Mouse (Mus musculus): ENCODE results near the gene Aicda. TPM values are rescaled to one million over a fixed set of nuclear protein-coding genes. Genes with fewer than 3 reads are reported as not detected.

The Aicda gene
- polyA plus RNA-seq, 1 experiment = not detected

- H3K27ac ChIP-seq (ENCODE audit: insufficient read depth, low read length) = no peak overlapping the region
- H3K4me1 ChIP-seq (ENCODE audit: control insufficient read depth, insufficient read depth, low read length) = peaks cover 5% of the 10 kb centered on the region
- H3K9me3 ChIP-seq (replicated peaks; ENCODE audit: control insufficient read depth, insufficient read depth, low read length, poor library complexity, severe bottlenecking) = no peaks in the 10 kb centered on the region
- H3K9ac ChIP-seq (ENCODE audit: low read depth, poor library complexity, severe bottlenecking) = no peak overlapping the region
- no peaks in the 10 kb centered on the region for H3K36me3 ChIP-seq (ENCODE audit: control insufficient read depth, insufficient read depth, low read length, poor library complexity, severe bottlenecking)
- TF ChIP-seq CTCF (IDR thresholded peaks at IDR 0.05; ENCODE audit: low read depth, low read length) = peak; percentile 70
- no peak for TF ChIP-seq EP300 (IDR thresholded peaks at IDR 0.05; ENCODE audit: insufficient read depth, low read depth, low read length)
- TF ChIP-seq POLR2A (IDR thresholded peaks at IDR 0.05; ENCODE audit: insufficient read depth, low read length) = no peak
- no peaks in the 10 kb centered on the region for H3K27me3 ChIP-seq (ENCODE audit: control insufficient read depth, insufficient read depth, low read length, poor library complexity, severe bottlenecking)
- H3K4me3 ChIP-seq (ENCODE audit: low read depth, low read length) = no peak overlapping the region
Measured at GRCm38 (mm10) chr6:122560427-122560826, 6.8 kb downstream of the Aicda start.

GRCm38 (mm10) chr6:122561005-122561404 lies 7.4 kb downstream of the Aicda start:
- no peak overlapping the region for H3K4me3 ChIP-seq (ENCODE audit: low read depth, low read length)
- H3K27me3 ChIP-seq (ENCODE audit: control insufficient read depth, insufficient read depth, low read length, poor library complexity, severe bottlenecking) = no peaks in the 10 kb centered on the region
- H3K9me3 ChIP-seq (replicated peaks; ENCODE audit: control insufficient read depth, insufficient read depth, low read length, poor library complexity, severe bottlenecking) = no peaks in the 10 kb centered on the region
- no peak overlapping the region for H3K9ac ChIP-seq (ENCODE audit: low read depth, poor library complexity, severe bottlenecking)
- no peak overlapping the region for H3K27ac ChIP-seq (ENCODE audit: insufficient read depth, low read length)
- H3K36me3 ChIP-seq (ENCODE audit: control insufficient read depth, insufficient read depth, low read length, poor library complexity, severe bottlenecking) = no peaks in the 10 kb centered on the region
- no peak for TF ChIP-seq EP300 (IDR thresholded peaks at IDR 0.05; ENCODE audit: insufficient read depth, low read depth, low read length)
- TF ChIP-seq POLR2A (IDR thresholded peaks at IDR 0.05; ENCODE audit: insufficient read depth, low read length) = no peak
- TF ChIP-seq CTCF (IDR thresholded peaks at IDR 0.05; ENCODE audit: low read depth, low read length) = no peak
- H3K4me1 ChIP-seq (ENCODE audit: control insufficient read depth, insufficient read depth, low read length) = peaks cover 5% of the 10 kb centered on the region

- H3K4me1 ChIP-seq (ENCODE audit: control insufficient read depth, insufficient read depth, low read length) = peaks cover 5% of the 10 kb centered on the region
- no peaks in the 10 kb centered on the region for H3K9me3 ChIP-seq (replicated peaks; ENCODE audit: control insufficient read depth, insufficient read depth, low read length, poor library complexity, severe bottlenecking)
- no peaks in the 10 kb centered on the region for H3K27me3 ChIP-seq (ENCODE audit: control insufficient read depth, insufficient read depth, low read length, poor library complexity, severe bottlenecking)
- no peak overlapping the region for H3K4me3 ChIP-seq (ENCODE audit: low read depth, low read length)
- no peak overlapping the region for H3K27ac ChIP-seq (ENCODE audit: insufficient read depth, low read length)
- H3K9ac ChIP-seq (ENCODE audit: low read depth, poor library complexity, severe bottlenecking) = no peak overlapping the region
- H3K36me3 ChIP-seq (ENCODE audit: control insufficient read depth, insufficient read depth, low read length, poor library complexity, severe bottlenecking) = no peaks in the 10 kb centered on the region
- TF ChIP-seq CTCF (IDR thresholded peaks at IDR 0.05; ENCODE audit: low read depth, low read length) (peak; percentile 76), POLR2A (IDR thresholded peaks at IDR 0.05; ENCODE audit: insufficient read depth, low read length) (no peak), EP300 (IDR thresholded peaks at IDR 0.05; ENCODE audit: insufficient read depth, low read depth, low read length) (no peak)
Measured at GRCm38 (mm10) chr6:122562463-122562862, 8.9 kb downstream of the Aicda start.

- Histone ChIP-seq H3K36me3 (ENCODE audit: control insufficient read depth, insufficient read depth, low read length, poor library complexity, severe bottlenecking) (no peaks in the 10 kb centered on the region), H3K27me3 (ENCODE audit: control insufficient read depth, insufficient read depth, low read length, poor library complexity, severe bottlenecking) (no peaks in the 10 kb centered on the region), H3K9me3 (replicated peaks; ENCODE audit: control insufficient read depth, insufficient read depth, low read length, poor library complexity, severe bottlenecking) (no peaks in the 10 kb centered on the region), H3K4me3 (ENCODE audit: low read depth, low read length) (no peak overlapping the region), H3K9ac (ENCODE audit: low read depth, poor library complexity, severe bottlenecking) (no peak overlapping the region), H3K27ac (ENCODE audit: insufficient read depth, low read length) (no peak overlapping the region), H3K4me1 (ENCODE audit: control insufficient read depth, insufficient read depth, low read length) (peaks cover 5% of the 10 kb centered on the region)
- TF ChIP-seq CTCF (IDR thresholded peaks at IDR 0.05; ENCODE audit: low read depth, low read length) = peak; percentile 37
- TF ChIP-seq EP300 (IDR thresholded peaks at IDR 0.05; ENCODE audit: insufficient read depth, low read depth, low read length) = no peak
- TF ChIP-seq POLR2A (IDR thresholded peaks at IDR 0.05; ENCODE audit: insufficient read depth, low read length) = no peak
Measured at GRCm38 (mm10) chr6:122565070-122565784, 11.6 kb downstream of the Aicda start.

GRCm38 (mm10) chr6:122569113-122569512 lies 15.5 kb downstream of the Aicda start:
- no peak for TF ChIP-seq POLR2A (IDR thresholded peaks at IDR 0.05; ENCODE audit: insufficient read depth, low read length)
- TF ChIP-seq CTCF (IDR thresholded peaks at IDR 0.05; ENCODE audit: low read depth, low read length) = no peak
- TF ChIP-seq EP300 (IDR thresholded peaks at IDR 0.05; ENCODE audit: insufficient read depth, low read depth, low read length) = no peak
- Histone ChIP-seq H3K27ac (ENCODE audit: insufficient read depth, low read length) (no peak overlapping the region), H3K4me3 (ENCODE audit: low read depth, low read length) (no peak overlapping the region), H3K9ac (ENCODE audit: low read depth, poor library complexity, severe bottlenecking) (no peak overlapping the region), H3K4me1 (ENCODE audit: control insufficient read depth, insufficient read depth, low read length) (no peaks in the 10 kb centered on the region), H3K9me3 (replicated peaks; ENCODE audit: control insufficient read depth, insufficient read depth, low read length, poor library complexity, severe bottlenecking) (no peaks in the 10 kb centered on the region), H3K27me3 (ENCODE audit: control insufficient read depth, insufficient read depth, low read length, poor library complexity, severe bottlenecking) (no peaks in the 10 kb centered on the region), H3K36me3 (ENCODE audit: control insufficient read depth, insufficient read depth, low read length, poor library complexity, severe bottlenecking) (no peaks in the 10 kb centered on the region)

GRCm38 (mm10) chr6:122569762-122570161 lies 16.2 kb downstream of the Aicda start:
- Histone ChIP-seq H3K36me3 (ENCODE audit: control insufficient read depth, insufficient read depth, low read length, poor library complexity, severe bottlenecking) (no peaks in the 10 kb centered on the region), H3K4me1 (ENCODE audit: control insufficient read depth, insufficient read depth, low read length) (no peaks in the 10 kb centered on the region), H3K9ac (ENCODE audit: low read depth, poor library complexity, severe bottlenecking) (no peak overlapping the region), H3K9me3 (replicated peaks; ENCODE audit: control insufficient read depth, insufficient read depth, low read length, poor library complexity, severe bottlenecking) (no peaks in the 10 kb centered on the region), H3K27me3 (ENCODE audit: control insufficient read depth, insufficient read depth, low read length, poor library complexity, severe bottlenecking) (no peaks in the 10 kb centered on the region), H3K27ac (ENCODE audit: insufficient read depth, low read length) (no peak overlapping the region), H3K4me3 (ENCODE audit: low read depth, low read length) (no peak overlapping the region)
- no peak for TF ChIP-seq POLR2A (IDR thresholded peaks at IDR 0.05; ENCODE audit: insufficient read depth, low read length)
- no peak for TF ChIP-seq EP300 (IDR thresholded peaks at IDR 0.05; ENCODE audit: insufficient read depth, low read depth, low read length)
- TF ChIP-seq CTCF (IDR thresholded peaks at IDR 0.05; ENCODE audit: low read depth, low read length) = no peak

Measured in ES-Bruce4 (cell line).